Mouse (Mus musculus): ENCODE results near the gene Glrx2. TPM values are rescaled to one million over a fixed set of nuclear protein-coding genes. Genes with fewer than 3 reads are reported as not detected.

Gene Glrx2
- total RNA-seq, 1 experiment, result 35.6 TPM

DNA sequence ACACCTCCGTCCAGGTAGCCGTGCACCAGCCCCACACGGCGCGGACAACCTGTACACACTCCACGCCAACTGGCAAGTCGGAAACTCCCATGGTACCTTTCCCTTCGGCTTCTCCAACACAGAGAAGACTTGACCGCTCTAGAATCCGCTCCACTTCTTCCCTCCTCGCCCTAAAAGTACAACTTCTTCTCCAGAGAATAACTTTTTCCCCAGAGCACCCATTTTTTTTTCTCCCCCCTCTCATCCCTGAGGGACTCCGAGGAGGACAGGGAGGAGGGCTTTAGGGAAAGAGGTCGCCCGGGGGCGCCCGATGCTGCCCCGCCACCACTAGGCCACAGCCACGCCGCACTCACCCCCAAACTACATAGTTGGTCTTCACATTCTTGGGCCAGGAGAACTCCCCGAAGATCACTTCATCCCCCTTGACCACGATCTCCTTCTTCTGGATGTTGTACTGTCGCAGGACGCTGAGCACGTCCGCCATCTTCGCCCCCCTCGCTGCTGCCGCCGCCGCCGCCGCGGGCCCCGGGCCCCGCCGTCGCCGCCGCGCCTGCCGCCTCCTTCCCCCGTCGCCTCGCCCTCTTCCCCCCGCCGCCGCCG, 13.9 kb upstream of the Glrx2 start:
- Histone ChIP-seq H3K36me3 (ENCODE audit: control insufficient read depth, insufficient read depth, low read length, poor library complexity, severe bottlenecking) (peaks cover 2% of the 10 kb centered on the region), H3K27ac (ENCODE audit: insufficient read depth, low read depth, low read length, poor library complexity, severe bottlenecking) (peak overlapping the region; percentile 75), H3K4me3 (ENCODE audit: insufficient read depth in 1 of 2, low read depth in 1 of 2, low read length in 2 of 2, poor library complexity in 1 of 2, severe bottlenecking in 1 of 2) (peak overlapping the region; percentile 91 to 100), H3K9ac (ENCODE audit: insufficient read depth, low read depth, low read length, poor library complexity, severe bottlenecking) (peak overlapping the region; percentile 93), H3K9me3 (ENCODE audit: control insufficient read depth, insufficient read depth, low read depth, low read length) (no peaks in the 10 kb centered on the region), H3K4me1 (ENCODE audit: control insufficient read depth in 2 of 2, insufficient read depth in 2 of 2, low read length in 2 of 2, poor library complexity in 1 of 2) (no peaks in the 10 kb centered on the region)
- TF ChIP-seq MAFK (IDR thresholded peaks at IDR 0.05; ENCODE audit: insufficient read depth, low read depth, low read length) (no peak), HCFC1 (IDR thresholded peaks at IDR 0.05; ENCODE audit: borderline replicate concordance, insufficient read depth, low read length) (no peak), ZC3H11A (IDR thresholded peaks at IDR 0.05; ENCODE audit: borderline replicate concordance, low read depth, low read length) (no peak), ZNF384 (IDR thresholded peaks at IDR 0.05; ENCODE audit: low read depth, low read length) (no peak), CHD2 (IDR thresholded peaks at IDR 0.05; ENCODE audit: low read depth, low read length) (no peak)
- in situ Hi-C loops (cut with MboI; ENCODE audit: low sequenced_read_pairs in 2 of 2, unreplicated experiment in 2 of 2), result no loop called here
- DNase-seq (ENCODE audit: low read depth, low spot score), result peak; percentile 24

DNA sequence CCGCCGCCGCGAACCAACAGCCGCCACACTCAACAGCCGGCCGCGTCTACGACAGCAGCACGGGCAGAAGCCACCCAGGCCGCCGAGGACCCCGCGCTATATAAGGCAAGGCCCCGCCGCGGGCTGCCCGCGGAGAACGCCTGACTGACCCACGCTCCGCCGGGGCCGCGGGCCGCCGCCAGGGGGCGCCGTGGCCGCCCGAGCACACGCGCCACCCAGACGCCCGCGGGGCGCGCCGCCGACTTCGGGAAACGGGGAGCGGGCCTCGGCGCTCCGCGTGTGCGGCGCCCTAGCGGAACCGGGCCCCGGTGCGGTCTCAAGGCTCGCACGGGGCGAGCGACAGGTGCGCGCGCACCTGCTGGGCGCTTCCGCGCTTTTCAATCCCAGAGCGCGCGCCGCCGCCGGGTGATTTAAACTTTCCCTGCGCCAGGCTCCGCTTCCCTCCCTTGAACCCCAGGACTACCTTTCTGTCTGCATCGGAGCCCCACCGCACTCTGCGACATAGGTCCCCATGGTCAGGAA, 13.3 kb upstream of the Glrx2 start, which contains the start of gene Cdc73:
TSS of gene Cdc73 (minus strand) at position 153 of the 522 bp plus-strand sequence.
- in situ Hi-C loops (cut with MboI; ENCODE audit: low sequenced_read_pairs in 2 of 2, unreplicated experiment in 2 of 2), result no loop called here
- Histone ChIP-seq H3K27ac (ENCODE audit: insufficient read depth, low read depth, low read length, poor library complexity, severe bottlenecking) (peak within 1 kb of the TSS; percentile 75), H3K9me3 (ENCODE audit: control insufficient read depth, insufficient read depth, low read depth, low read length) (no peaks in the 10 kb centered on the region), H3K36me3 (ENCODE audit: control insufficient read depth, insufficient read depth, low read length, poor library complexity, severe bottlenecking) (peaks cover 2% of the 10 kb centered on the region), H3K9ac (ENCODE audit: insufficient read depth, low read depth, low read length, poor library complexity, severe bottlenecking) (peak within 1 kb of the TSS; percentile 93), H3K4me3 (ENCODE audit: insufficient read depth in 1 of 2, low read depth in 1 of 2, low read length in 2 of 2, poor library complexity in 1 of 2, severe bottlenecking in 1 of 2) (peak within 1 kb of the TSS; percentile 91 to 100), H3K4me1 (ENCODE audit: control insufficient read depth in 2 of 2, insufficient read depth in 2 of 2, low read length in 2 of 2, poor library complexity in 1 of 2) (no peaks in the 10 kb centered on the region)
- TF ChIP-seq HCFC1 (IDR thresholded peaks at IDR 0.05; ENCODE audit: borderline replicate concordance, insufficient read depth, low read length) (peak; percentile 62; the same call in 1 of the 2 replicates), ZC3H11A (IDR thresholded peaks at IDR 0.05; ENCODE audit: borderline replicate concordance, low read depth, low read length) (0 out of 2 replicates have a peak, but pooled peaks have one; percentile 10), CHD2 (IDR thresholded peaks at IDR 0.05; ENCODE audit: low read depth, low read length) (no peak)
- DNase-seq (ENCODE audit: low read depth, low spot score), result peak; percentile 68

DNA sequence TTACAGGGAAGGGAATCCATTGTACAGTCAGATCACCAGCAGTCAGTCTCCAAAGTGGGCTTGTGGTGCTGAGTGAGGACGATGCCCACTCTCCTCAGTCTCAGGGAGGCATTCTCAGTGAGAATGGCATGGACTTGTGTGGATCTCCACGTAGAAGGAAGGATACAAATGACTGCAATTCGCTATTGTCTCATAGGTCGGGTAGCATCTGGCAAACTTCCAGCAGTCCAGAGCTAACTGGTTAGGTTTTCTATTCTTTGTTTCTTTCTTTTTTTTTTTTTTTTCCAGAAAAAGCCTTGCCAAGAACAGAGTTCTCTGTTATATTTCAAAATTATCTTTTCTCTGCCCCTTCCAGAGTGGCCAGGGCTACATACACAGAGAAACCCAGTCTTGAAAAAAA, 9.1 kb upstream of the Glrx2 start:
- no peak overlapping the region for H3K27ac ChIP-seq (ENCODE audit: insufficient read depth, low read depth, low read length, poor library complexity, severe bottlenecking)
- DNase-seq (ENCODE audit: low read depth, low spot score), result no peak
- H3K4me1 ChIP-seq (ENCODE audit: control insufficient read depth in 2 of 2, insufficient read depth in 2 of 2, low read length in 2 of 2, poor library complexity in 1 of 2), result no peaks in the 10 kb centered on the region
- H3K9ac ChIP-seq (ENCODE audit: insufficient read depth, low read depth, low read length, poor library complexity, severe bottlenecking), result no peak overlapping the region
- H3K36me3 ChIP-seq (ENCODE audit: control insufficient read depth, insufficient read depth, low read length, poor library complexity, severe bottlenecking), result no peaks in the 10 kb centered on the region
- in situ Hi-C loops (cut with MboI; ENCODE audit: low sequenced_read_pairs in 2 of 2, unreplicated experiment in 2 of 2), result no loop called here
- no peak overlapping the region for H3K4me3 ChIP-seq (ENCODE audit: insufficient read depth in 1 of 2, low read depth in 1 of 2, low read length in 2 of 2, poor library complexity in 1 of 2, severe bottlenecking in 1 of 2)
- H3K9me3 ChIP-seq (ENCODE audit: control insufficient read depth, insufficient read depth, low read depth, low read length), result no peaks in the 10 kb centered on the region
- TF ChIP-seq HCFC1 (IDR thresholded peaks at IDR 0.05; ENCODE audit: borderline replicate concordance, insufficient read depth, low read length) (no peak), ZC3H11A (IDR thresholded peaks at IDR 0.05; ENCODE audit: borderline replicate concordance, low read depth, low read length) (no peak), CHD2 (IDR thresholded peaks at IDR 0.05; ENCODE audit: low read depth, low read length) (no peak), MAFK (IDR thresholded peaks at IDR 0.05; ENCODE audit: insufficient read depth, low read depth, low read length) (no peak), ZNF384 (IDR thresholded peaks at IDR 0.05; ENCODE audit: low read depth, low read length) (no peak)

DNA sequence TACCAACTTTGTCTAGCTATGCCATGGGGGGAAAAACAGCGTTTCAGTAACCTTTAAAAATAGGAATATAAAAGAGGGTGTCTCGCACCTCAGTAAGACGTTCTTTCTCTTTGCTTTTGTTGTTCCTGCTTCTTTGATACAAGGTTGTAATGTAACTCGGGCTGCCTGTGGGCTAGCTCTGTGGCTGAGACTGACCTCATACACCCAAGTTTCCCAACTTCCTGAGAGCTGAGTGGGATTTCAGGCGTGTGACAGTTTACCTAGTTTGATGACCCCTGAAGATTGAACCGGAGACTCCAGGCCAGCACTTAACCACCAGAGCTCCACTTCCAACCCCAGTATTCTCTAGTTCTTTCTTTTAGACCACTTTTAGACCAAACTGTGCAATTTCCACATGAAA, 7.8 kb upstream of the Glrx2 start:
- DNase-seq (ENCODE audit: low read depth, low spot score), result no peak
- Histone ChIP-seq H3K9ac (ENCODE audit: insufficient read depth, low read depth, low read length, poor library complexity, severe bottlenecking) (no peak overlapping the region), H3K4me1 (ENCODE audit: control insufficient read depth in 2 of 2, insufficient read depth in 2 of 2, low read length in 2 of 2, poor library complexity in 1 of 2) (no peaks in the 10 kb centered on the region), H3K27ac (ENCODE audit: insufficient read depth, low read depth, low read length, poor library complexity, severe bottlenecking) (no peak overlapping the region), H3K9me3 (ENCODE audit: control insufficient read depth, insufficient read depth, low read depth, low read length) (no peaks in the 10 kb centered on the region), H3K36me3 (ENCODE audit: control insufficient read depth, insufficient read depth, low read length, poor library complexity, severe bottlenecking) (no peaks in the 10 kb centered on the region), H3K4me3 (ENCODE audit: insufficient read depth in 1 of 2, low read depth in 1 of 2, low read length in 2 of 2, poor library complexity in 1 of 2, severe bottlenecking in 1 of 2) (no peak overlapping the region)
- TF ChIP-seq MAFK (IDR thresholded peaks at IDR 0.05; ENCODE audit: insufficient read depth, low read depth, low read length), result no peak
- TF ChIP-seq CHD2 (IDR thresholded peaks at IDR 0.05; ENCODE audit: low read depth, low read length), result no peak
- TF ChIP-seq ZC3H11A (IDR thresholded peaks at IDR 0.05; ENCODE audit: borderline replicate concordance, low read depth, low read length), result no peak
- TF ChIP-seq HCFC1 (IDR thresholded peaks at IDR 0.05; ENCODE audit: borderline replicate concordance, insufficient read depth, low read length), result no peak
- no peak for TF ChIP-seq ZNF384 (IDR thresholded peaks at IDR 0.05; ENCODE audit: low read depth, low read length)
- in situ Hi-C loops (cut with MboI; ENCODE audit: low sequenced_read_pairs in 2 of 2, unreplicated experiment in 2 of 2), result no loop called here

Data from ES-E14 (cell line).